Mouse (Mus musculus): ENCODE measurements around the gene Scaf8.

GRCm38 (mm10) chr17:3136127-3136526 lies 21.4 kb downstream of the Scaf8 start:
- TF ChIP-seq EP300 (IDR thresholded peaks at IDR 0.05; ENCODE audit: low read depth in 1 of 2, low read length in 2 of 2) (no peak), CTCF (IDR thresholded peaks at IDR 0.05 in 2 of 3, conservative IDR thresholded peaks at IDR 0.05 in 1 of 3; ENCODE audit: control insufficient read depth in 1 of 3, insufficient read depth in 1 of 3, low read depth in 2 of 3, low read length in 3 of 3, poor library complexity in 1 of 3, severe bottlenecking in 1 of 3) (no peak), RAD21 (IDR thresholded peaks at IDR 0.05; ENCODE audit: low read depth, low read length) (no peak), RCOR1 (IDR thresholded peaks at IDR 0.05; ENCODE audit: low read depth, low read length) (no peak)
